Mouse (Mus musculus): Measurements from ENCODE around the gene Tex26.

GRCm38 (mm10) chr5:149465305-149465704 lies 25.8 kb downstream of the Tex26 start:
- TF ChIP-seq CTCF (IDR thresholded peaks at IDR 0.05; ENCODE audit: low read depth) (no peak), EP300 (IDR thresholded peaks at IDR 0.05; ENCODE audit: low read depth) (no peak)
